Mouse (Mus musculus) megakaryocyte, embryonic 14.5 days (primary cell): ENCODE results near the gene Tbcc.

Experiments used
- FLI1 ChIP-seq: IDR thresholded peaks from 2 replicates; pipeline ENCODE4 v1.6.1; 2012; ENCODE audit warnings: low read length, inconsistent platforms, mixed read lengths
- GATA1 ChIP-seq: IDR thresholded peaks from 3 replicates; pipeline ENCODE4 v1.6.1; 2012; ENCODE audit warnings: mixed read lengths, low read length, inconsistent platforms, borderline replicate concordance

DNA sequence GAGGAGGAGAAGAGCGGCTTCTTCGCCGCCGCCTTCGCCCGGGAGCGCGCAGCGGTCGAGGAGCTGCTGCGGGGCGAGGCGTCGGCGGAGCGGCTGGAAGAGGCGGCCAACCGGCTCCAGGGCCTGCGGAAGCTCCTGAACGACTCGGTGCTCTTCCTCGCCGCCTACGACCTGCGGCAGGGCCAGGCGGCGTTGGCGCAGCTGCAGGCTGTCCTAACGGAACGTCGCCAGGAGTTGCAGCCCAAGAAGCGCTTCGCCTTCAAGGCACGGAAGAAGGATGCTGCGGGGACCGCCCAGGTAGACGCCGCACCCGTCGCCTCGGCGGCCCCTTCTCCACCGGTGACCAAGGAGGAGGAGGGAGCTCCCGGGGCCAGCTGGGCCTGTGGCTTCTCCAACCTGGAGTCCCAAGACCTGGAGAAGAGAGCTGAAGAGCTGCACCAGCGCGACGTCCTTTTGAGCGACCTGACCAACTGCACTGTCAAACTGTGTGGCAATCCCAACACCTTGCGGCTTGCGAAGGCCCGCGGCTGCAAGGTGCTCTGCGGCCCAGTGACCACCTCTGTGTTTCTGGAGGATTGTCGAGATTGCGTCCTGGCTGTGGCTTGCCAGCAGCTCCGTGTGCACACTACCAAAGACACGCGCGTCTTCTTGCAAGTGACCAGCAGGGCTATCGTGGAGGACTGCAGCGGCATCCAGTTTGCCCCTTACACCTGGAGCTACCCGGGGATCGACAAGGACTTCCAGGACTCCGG lies 535 bp downstream of the Tbcc start:
- TF ChIP-seq GATA1: no peak
- no peak for TF ChIP-seq FLI1
